Mouse (Mus musculus) limb, embryonic 12.5 days (tissue): ENCODE data around the gene Ntan1. TPM values are rescaled to one million over a fixed set of nuclear protein-coding genes. Genes with fewer than 3 reads are reported as not detected.
A peak's percentile ranks its signal among the peaks of the same experiment; 100 is the strongest.
"Not testable (repeated sequence)": the region's sequence is repeated elsewhere in the genome, so short reads cannot be mapped to it uniquely, and the experiment has no call there.

Source experiments
- ATAC-seq: fragments of 200-750 bp; cut with Nextera tagmentation; 2 replicates; pipeline ENCODE4 v1.8.0; 2017; ENCODE audit warnings: low read depth, moderate TSS enrichment; ENCODE audit not compliant: insufficient number of reproducible peaks, insufficient read depth, low FRiP score, low TSS enrichment
- H3K27ac ChIP-seq: fragments of 300-500 bp; sonication (generic); 2 replicates; pipeline ENCODE4 v1.5.1; 2016; ENCODE audit warnings: mild to moderate bottlenecking, moderate library complexity
- H3K27me3 ChIP-seq: fragments of 300-500 bp; sonication (generic); 2 replicates; pipeline ENCODE4 v1.6.1; 2016; ENCODE audit warnings: mild to moderate bottlenecking, moderate library complexity
- H3K36me3 ChIP-seq: fragments of 300-500 bp; sonication (generic); 2 replicates; pipeline ENCODE4 v1.6.1; 2016; ENCODE audit warnings: mild to moderate bottlenecking, moderate library complexity
- H3K4me1 ChIP-seq: fragments of 300-500 bp; sonication (generic); replicated peaks from 2 replicates; pipeline ENCODE4 v1.6.1; 2016
- H3K4me2 ChIP-seq: fragments of 300-500 bp; sonication (generic); 2 replicates; pipeline ENCODE4 v1.6.1; 2016; ENCODE audit warnings: mild to moderate bottlenecking, moderate library complexity
- H3K4me3 ChIP-seq: fragments of 300-500 bp; sonication (generic); replicated peaks from 2 replicates; pipeline ENCODE4 v1.5.1; 2016; ENCODE audit warnings: mild to moderate bottlenecking
- H3K9ac ChIP-seq: fragments of 300-500 bp; sonication (generic); replicated peaks from 2 replicates; pipeline ENCODE4 v1.6.1; 2016; ENCODE audit warnings: mild to moderate bottlenecking, moderate library complexity
- H3K9me3 ChIP-seq: fragments of 300-500 bp; sonication (generic); 2 replicates; pipeline ENCODE4 v1.6.1; 2016; ENCODE audit warnings: mild to moderate bottlenecking, moderate library complexity
- WGBS: fragments of 180-500 bp; shearing (Covaris S2); methylation state at CpG from one replicate; pipeline ENCODE4 v1.1.7; 2016; 5-methylcytosine and 5-hydroxymethylcytosine counted together
- polyA plus RNA-seq: library from polyadenylated mRNA; unstranded; fragments of >200 nt; fragmentation: Nextera tagmentation; extraction: Ambion mirVana; gene quantifications from 2 replicates; pipeline ENCODE4 v1.2.1, GENCODE M21; 2016

The Ntan1 gene
- polyA plus RNA-seq, result 183 and 184 TPM in 2 replicates

- WGBS, result under 1% methylated on average over 58 of the region's 58 CpGs
- H3K9me3 ChIP-seq, result peaks cover 4% of the 10 kb centered on the region; the same call in 1 of the 2 replicates
- peak within 1 kb of the TSS; percentile 81 for H3K9ac ChIP-seq
- peak within 1 kb of the TSS; percentile 61 for H3K4me2 ChIP-seq
- H3K27me3 ChIP-seq, result no peaks in the 10 kb centered on the region
- H3K4me3 ChIP-seq, result peak within 1 kb of the TSS; percentile 74
- H3K27ac ChIP-seq, result peak within 1 kb of the TSS; percentile 97
- peaks cover 31% of the 10 kb centered on the region for H3K36me3 ChIP-seq
- H3K4me1 ChIP-seq, result peaks cover 20% of the 10 kb centered on the region
- ATAC-seq, result peak; percentile 95
Observed at GRCm38 (mm10) chr16:13818560-13819393, at the start of gene Ntan1. TSS of gene Ntan1 (plus strand) at chr16:13818845.

- H3K4me2 ChIP-seq, H3K27me3 ChIP-seq, H3K4me1 ChIP-seq, H3K4me3 ChIP-seq, ATAC-seq, H3K27ac ChIP-seq, H3K9ac ChIP-seq, H3K36me3 ChIP-seq, H3K9me3 ChIP-seq: not testable (repeated sequence)
- WGBS, result 63% methylated on average over 4 of the region's 4 CpGs
Observed at GRCm38 (mm10) chr16:13771603-13772002, 47.0 kb upstream of the Ntan1 start.

- not testable (repeated sequence) for H3K36me3 ChIP-seq, ATAC-seq, H3K9ac ChIP-seq, H3K9me3 ChIP-seq, H3K4me2 ChIP-seq, H3K4me1 ChIP-seq, H3K27ac ChIP-seq, H3K4me3 ChIP-seq, H3K27me3 ChIP-seq
- 71% methylated on average over 5 of the region's 5 CpGs for WGBS
Observed at GRCm38 (mm10) chr16:13772051-13772450, 46.6 kb upstream of the Ntan1 start.

GRCm38 (mm10) chr16:13774011-13774410 is 44.6 kb upstream of the Ntan1 start:
- WGBS, result 84% methylated on average over 2 of the region's 2 CpGs
- not testable (repeated sequence) for ATAC-seq

GRCm38 (mm10) chr16:13774651-13775050 is 44.0 kb upstream of the Ntan1 start:
- H3K27ac ChIP-seq, H3K27me3 ChIP-seq, H3K4me1 ChIP-seq, ATAC-seq, H3K4me2 ChIP-seq, H3K4me3 ChIP-seq, H3K9ac ChIP-seq, H3K36me3 ChIP-seq, H3K9me3 ChIP-seq: not testable (repeated sequence)
- 89% methylated on average over 3 of the region's 3 CpGs for WGBS

More at GRCm38 (mm10) chr16:13774011-13774410, 44.6 kb upstream of the Ntan1 start:
- not testable (repeated sequence) for H3K27me3 ChIP-seq, H3K27ac ChIP-seq, H3K4me1 ChIP-seq, H3K4me3 ChIP-seq, H3K9me3 ChIP-seq, H3K9ac ChIP-seq, H3K36me3 ChIP-seq, H3K4me2 ChIP-seq

GRCm38 (mm10) chr16:13780353-13781036 is 38.1 kb upstream of the Ntan1 start, which contains the start of gene Rrn3:
TSS of gene Rrn3 (plus strand) at chr16:13780708.
- H3K9ac ChIP-seq, result peak within 1 kb of the TSS; percentile 90
- WGBS, result under 1% methylated on average over 57 of the region's 57 CpGs
- ATAC-seq, result peak; percentile 94

GRCm38 (mm10) chr16:13781216-13781615 is 37.4 kb upstream of the Ntan1 start:
- peaks cover 30% of the 10 kb centered on the region for H3K36me3 ChIP-seq
- no peaks in the 10 kb centered on the region for H3K9me3 ChIP-seq
- peak overlapping the region; percentile 88 for H3K4me3 ChIP-seq
- no peaks in the 10 kb centered on the region for H3K27me3 ChIP-seq
- H3K4me2 ChIP-seq, result peak overlapping the region; percentile 75
- 0 out of 2 replicates have a peak, but pooled peaks have one; percentile 26 for ATAC-seq
- peaks cover 17% of the 10 kb centered on the region for H3K4me1 ChIP-seq
- peak overlapping the region; percentile 90 for H3K9ac ChIP-seq
- H3K27ac ChIP-seq, result no peak overlapping the region
- WGBS, result 33% methylated on average over 8 of the region's 8 CpGs

More at GRCm38 (mm10) chr16:13780353-13781036, 38.1 kb upstream of the Ntan1 start, which contains the start of gene Rrn3:
- H3K36me3 ChIP-seq, result peaks cover 22% of the 10 kb centered on the region
- peaks cover 17% of the 10 kb centered on the region for H3K4me1 ChIP-seq
- H3K27me3 ChIP-seq, result no peaks in the 10 kb centered on the region
- H3K4me3 ChIP-seq, result peak within 1 kb of the TSS; percentile 88
- H3K4me2 ChIP-seq, result peak within 1 kb of the TSS; percentile 75
- no peaks in the 10 kb centered on the region for H3K9me3 ChIP-seq
- H3K27ac ChIP-seq, result peak within 1 kb of the TSS; percentile 83

GRCm38 (mm10) chr16:13785932-13786331 is 32.7 kb upstream of the Ntan1 start:
- H3K4me2 ChIP-seq, result no peak overlapping the region
- no peak overlapping the region for H3K27ac ChIP-seq
- 84% methylated on average over 3 of the region's 3 CpGs for WGBS
- H3K27me3 ChIP-seq, result no peaks in the 10 kb centered on the region
- H3K4me3 ChIP-seq, result no peak overlapping the region
- peaks cover 10% of the 10 kb centered on the region for H3K4me1 ChIP-seq
- peaks cover 75% of the 10 kb centered on the region for H3K36me3 ChIP-seq
- no peak for ATAC-seq
- no peaks in the 10 kb centered on the region for H3K9me3 ChIP-seq
- H3K9ac ChIP-seq, result no peak overlapping the region

- not testable (repeated sequence) for H3K9me3 ChIP-seq, H3K4me2 ChIP-seq, ATAC-seq, H3K27me3 ChIP-seq, H3K4me3 ChIP-seq, H3K9ac ChIP-seq, H3K4me1 ChIP-seq, H3K27ac ChIP-seq
- 95% methylated on average over 2 of the region's 2 CpGs for WGBS
- peaks cover 95% of the 10 kb centered on the region for H3K36me3 ChIP-seq
Observed at GRCm38 (mm10) chr16:13793441-13793840, 25.2 kb upstream of the Ntan1 start.

GRCm38 (mm10) chr16:13796746-13797175 is 21.9 kb upstream of the Ntan1 start:
- Histone ChIP-seq H3K27ac (no peak overlapping the region), H3K4me2 (no peak overlapping the region), H3K9ac (no peak overlapping the region), H3K27me3 (no peaks in the 10 kb centered on the region), H3K9me3 (no peaks in the 10 kb centered on the region), H3K4me1 (no peaks in the 10 kb centered on the region), H3K4me3 (no peak overlapping the region), H3K36me3 (peaks cover 99% of the 10 kb centered on the region)
- no peak for ATAC-seq
- 93% methylated on average over 5 of the region's 5 CpGs for WGBS

- WGBS, result 95% methylated on average over 4 of the region's 4 CpGs
- no peak overlapping the region for H3K9ac ChIP-seq
Observed at GRCm38 (mm10) chr16:13801231-13801630, 17.4 kb upstream of the Ntan1 start.

More at GRCm38 (mm10) chr16:13801231-13801630, 17.4 kb upstream of the Ntan1 start:
- no peak overlapping the region for H3K4me3 ChIP-seq
- H3K4me2 ChIP-seq, result no peak overlapping the region
- ATAC-seq, result no peak
- no peaks in the 10 kb centered on the region for H3K9me3 ChIP-seq
- no peak overlapping the region for H3K27ac ChIP-seq
- no peaks in the 10 kb centered on the region for H3K4me1 ChIP-seq
- H3K27me3 ChIP-seq, result no peaks in the 10 kb centered on the region
- H3K36me3 ChIP-seq, result peaks cover 96% of the 10 kb centered on the region
